Mouse (Mus musculus): ENCODE data around the gene Cdk2. TPM values are rescaled to one million over a fixed set of nuclear protein-coding genes. Genes with fewer than 3 reads are reported as not detected.
"Not testable (repeated sequence)": the region's sequence is repeated elsewhere in the genome, so short reads cannot be mapped to it uniquely, and the experiment has no call there.

Gene Cdk2
- polyA plus RNA-seq, 1 experiment: 60.6 TPM

- 22% methylated on average over 8 of the region's 8 CpGs for WGBS
- Histone ChIP-seq H3K27ac (ENCODE audit: control insufficient read depth, insufficient read depth, low read depth, low read length, poor library complexity) (peak overlapping the region; percentile 97), H3K4me3 (replicated peaks; ENCODE audit: control insufficient read depth, low read depth, low read length) (peak overlapping the region; percentile 77), H3K4me1 (ENCODE audit: control insufficient read depth, insufficient read depth, low read length) (peaks cover 4% of the 10 kb centered on the region)
- TF ChIP-seq CTCF (IDR thresholded peaks at IDR 0.05; ENCODE audit: control insufficient read depth, insufficient read depth, low read length) (no peak), POLR2A (IDR thresholded peaks at IDR 0.05; ENCODE audit: borderline replicate concordance, control insufficient read depth, low read depth, low read length) (no peak)
Measured at GRCm38 (mm10) chr10:128744211-128744610, 39.4 kb upstream of the Cdk2 start.

- H3K4me3 ChIP-seq (replicated peaks; ENCODE audit: control insufficient read depth, low read depth, low read length): peak overlapping the region; percentile 77
- TF ChIP-seq CTCF (IDR thresholded peaks at IDR 0.05; ENCODE audit: control insufficient read depth, insufficient read depth, low read length): no peak
- peak; percentile 53; the same call in 1 of the 2 replicates for TF ChIP-seq POLR2A (IDR thresholded peaks at IDR 0.05; ENCODE audit: borderline replicate concordance, control insufficient read depth, low read depth, low read length)
- under 1% methylated on average over 37 of the region's 37 CpGs for WGBS
- H3K4me1 ChIP-seq (ENCODE audit: control insufficient read depth, insufficient read depth, low read length): peaks cover 4% of the 10 kb centered on the region
- peak overlapping the region; percentile 97 for H3K27ac ChIP-seq (ENCODE audit: control insufficient read depth, insufficient read depth, low read depth, low read length, poor library complexity)
Measured at GRCm38 (mm10) chr10:128743791-128744191, 39.0 kb upstream of the Cdk2 start.

GRCm38 (mm10) chr10:128743235-128743634 lies 38.4 kb upstream of the Cdk2 start:
- 2% methylated on average over 7 of the region's 7 CpGs for WGBS
- TF ChIP-seq POLR2A (IDR thresholded peaks at IDR 0.05; ENCODE audit: borderline replicate concordance, control insufficient read depth, low read depth, low read length) (no peak), CTCF (IDR thresholded peaks at IDR 0.05; ENCODE audit: control insufficient read depth, insufficient read depth, low read length) (no peak)
- peak overlapping the region; percentile 97; the same call in 1 of the 2 replicates for H3K27ac ChIP-seq (ENCODE audit: control insufficient read depth, insufficient read depth, low read depth, low read length, poor library complexity)

GRCm38 (mm10) chr10:128742616-128743015 lies 37.8 kb upstream of the Cdk2 start:
- Histone ChIP-seq H3K4me1 (ENCODE audit: control insufficient read depth, insufficient read depth, low read length) (peaks cover 4% of the 10 kb centered on the region), H3K4me3 (replicated peaks; ENCODE audit: control insufficient read depth, low read depth, low read length) (peak overlapping the region; percentile 77), H3K27ac (ENCODE audit: control insufficient read depth, insufficient read depth, low read depth, low read length, poor library complexity) (no peak overlapping the region)
- 36% methylated on average over 4 of the region's 4 CpGs for WGBS
- TF ChIP-seq POLR2A (IDR thresholded peaks at IDR 0.05; ENCODE audit: borderline replicate concordance, control insufficient read depth, low read depth, low read length) (no peak), CTCF (IDR thresholded peaks at IDR 0.05; ENCODE audit: control insufficient read depth, insufficient read depth, low read length) (no peak)

More at GRCm38 (mm10) chr10:128743235-128743634, 38.4 kb upstream of the Cdk2 start:
- peaks cover 4% of the 10 kb centered on the region for H3K4me1 ChIP-seq (ENCODE audit: control insufficient read depth, insufficient read depth, low read length)
- peak overlapping the region; percentile 77 for H3K4me3 ChIP-seq (replicated peaks; ENCODE audit: control insufficient read depth, low read depth, low read length)

- Histone ChIP-seq H3K4me3 (replicated peaks; ENCODE audit: control insufficient read depth, low read depth, low read length) (no peak overlapping the region), H3K27ac (ENCODE audit: control insufficient read depth, insufficient read depth, low read depth, low read length, poor library complexity) (no peak overlapping the region), H3K4me1 (ENCODE audit: control insufficient read depth, insufficient read depth, low read length) (peaks cover 1% of the 10 kb centered on the region)
- no peak for TF ChIP-seq CTCF (IDR thresholded peaks at IDR 0.05; ENCODE audit: control insufficient read depth, insufficient read depth, low read length)
- WGBS: 40% methylated on average over 2 of the region's 2 CpGs
Measured at GRCm38 (mm10) chr10:128740296-128740695, 35.5 kb upstream of the Cdk2 start.

- Histone ChIP-seq H3K4me3 (replicated peaks; ENCODE audit: control insufficient read depth, low read depth, low read length) (no peak overlapping the region), H3K27ac (ENCODE audit: control insufficient read depth, insufficient read depth, low read depth, low read length, poor library complexity) (no peak overlapping the region), H3K4me1 (ENCODE audit: control insufficient read depth, insufficient read depth, low read length) (peaks cover 1% of the 10 kb centered on the region; the same call in 1 of the 2 replicates)
- TF ChIP-seq CTCF (IDR thresholded peaks at IDR 0.05; ENCODE audit: control insufficient read depth, insufficient read depth, low read length) (no peak), POLR2A (IDR thresholded peaks at IDR 0.05; ENCODE audit: borderline replicate concordance, control insufficient read depth, low read depth, low read length) (no peak)
- 74% methylated on average over 15 of the region's 15 CpGs for WGBS
Measured at GRCm38 (mm10) chr10:128737435-128737834, 32.6 kb upstream of the Cdk2 start.

- Histone ChIP-seq H3K27ac (ENCODE audit: control insufficient read depth, insufficient read depth, low read depth, low read length, poor library complexity) (no peak overlapping the region), H3K4me3 (replicated peaks; ENCODE audit: control insufficient read depth, low read depth, low read length) (no peak overlapping the region), H3K4me1 (ENCODE audit: control insufficient read depth, insufficient read depth, low read length) (no peaks in the 10 kb centered on the region; the same call in 1 of the 2 replicates)
- TF ChIP-seq POLR2A (IDR thresholded peaks at IDR 0.05; ENCODE audit: borderline replicate concordance, control insufficient read depth, low read depth, low read length) (no peak), CTCF (IDR thresholded peaks at IDR 0.05; ENCODE audit: control insufficient read depth, insufficient read depth, low read length) (no peak)
Measured at GRCm38 (mm10) chr10:128731992-128732391, 27.2 kb upstream of the Cdk2 start.

- 17% methylated on average over 10 of the region's 10 CpGs for WGBS
- TF ChIP-seq CTCF (IDR thresholded peaks at IDR 0.05; ENCODE audit: control insufficient read depth, insufficient read depth, low read length): peak; percentile 92
- no peak for TF ChIP-seq POLR2A (IDR thresholded peaks at IDR 0.05; ENCODE audit: borderline replicate concordance, control insufficient read depth, low read depth, low read length)
- no peak overlapping the region for H3K27ac ChIP-seq (ENCODE audit: control insufficient read depth, insufficient read depth, low read depth, low read length, poor library complexity)
- no peak overlapping the region for H3K4me3 ChIP-seq (replicated peaks; ENCODE audit: control insufficient read depth, low read depth, low read length)
- no peaks in the 10 kb centered on the region; the same call in 1 of the 2 replicates for H3K4me1 ChIP-seq (ENCODE audit: control insufficient read depth, insufficient read depth, low read length)
Measured at GRCm38 (mm10) chr10:128731002-128731433, 26.2 kb upstream of the Cdk2 start.

GRCm38 (mm10) chr10:128728059-128728458 lies 23.2 kb upstream of the Cdk2 start:
- TF ChIP-seq POLR2A (IDR thresholded peaks at IDR 0.05; ENCODE audit: borderline replicate concordance, control insufficient read depth, low read depth, low read length) (no peak), CTCF (IDR thresholded peaks at IDR 0.05; ENCODE audit: control insufficient read depth, insufficient read depth, low read length) (no peak)
- Histone ChIP-seq H3K4me1 (ENCODE audit: control insufficient read depth, insufficient read depth, low read length) (no peaks in the 10 kb centered on the region; the same call in 1 of the 2 replicates), H3K4me3 (replicated peaks; ENCODE audit: control insufficient read depth, low read depth, low read length) (no peak overlapping the region), H3K27ac (ENCODE audit: control insufficient read depth, insufficient read depth, low read depth, low read length, poor library complexity) (no peak overlapping the region)
- WGBS: 62% methylated on average over 5 of the region's 5 CpGs

- not testable (repeated sequence) for H3K4me1 ChIP-seq (ENCODE audit: control insufficient read depth, insufficient read depth, low read length); H3K27ac ChIP-seq (ENCODE audit: control insufficient read depth, insufficient read depth, low read depth, low read length, poor library complexity); H3K4me3 ChIP-seq (replicated peaks; ENCODE audit: control insufficient read depth, low read depth, low read length)
- WGBS: 65% methylated on average over 4 of the region's 4 CpGs
Measured at GRCm38 (mm10) chr10:128725466-128725865, 20.6 kb upstream of the Cdk2 start.

Measured in bone marrow, adult 2 months (tissue).